Mouse (Mus musculus) midbrain, embryonic 10.5 days (tissue): Measurements from ENCODE around the gene Rhebl1. TPM values are rescaled to one million over a fixed set of nuclear protein-coding genes. Genes with fewer than 3 reads are reported as not detected.
A peak's percentile ranks its signal among the peaks of the same experiment; 100 is the strongest.
"Not testable (repeated sequence)": the region's sequence is repeated elsewhere in the genome, so short reads cannot be mapped to it uniquely, and the experiment has no call there.

Experiments
- DNase-seq: peaks from one replicate; pipeline ENCODE4 v3.0.0-alpha.2; 2017; ENCODE audit warnings: low spot score
- H3K27ac ChIP-seq: fragments of 300-500 bp; sonication (generic); replicated peaks from 2 replicates; pipeline ENCODE4 v1.5.1; 2016; ENCODE audit warnings: mild to moderate bottlenecking
- H3K27me3 ChIP-seq: fragments of 300-500 bp; sonication (generic); 2 replicates; pipeline ENCODE4 v1.6.1; 2016; ENCODE audit warnings: low read depth, mild to moderate bottlenecking; ENCODE audit not compliant: poor library complexity, severe bottlenecking
- H3K36me3 ChIP-seq: fragments of 300-500 bp; sonication (generic); 2 replicates; pipeline ENCODE4 v1.6.1; 2016; ENCODE audit warnings: mild to moderate bottlenecking, moderate library complexity
- H3K4me1 ChIP-seq: fragments of 300-500 bp; sonication (generic); 2 replicates; pipeline ENCODE4 v1.6.1; 2016
- H3K4me3 ChIP-seq: fragments of 300-500 bp; sonication (generic); 2 replicates; pipeline ENCODE4 v1.5.1; 2016; ENCODE audit warnings: mild to moderate bottlenecking, moderate library complexity
- H3K9me3 ChIP-seq: fragments of 300-500 bp; sonication (generic); replicated peaks from 2 replicates; pipeline ENCODE4 v1.6.1; 2016; ENCODE audit warnings: mild to moderate bottlenecking
- WGBS: fragments of 180-500 bp; shearing (Covaris S2); methylation state at CpG from one replicate; pipeline ENCODE4 v1.1.7; 2016; 5-methylcytosine and 5-hydroxymethylcytosine counted together
- polyA plus RNA-seq: library from polyadenylated mRNA; unstranded; fragments of >200 nt; fragmentation: Nextera tagmentation; extraction: Ambion mirVana; gene quantifications from 2 replicates; pipeline ENCODE4 v1.2.1, GENCODE M21; 2016

The Rhebl1 gene
- polyA plus RNA-seq, 1 experiment from 2014 or later = 23.9 TPM

GRCm38 (mm10) chr15:98924682-98925081 is 30.3 kb upstream of the Rhebl1 start:
- Histone ChIP-seq H3K36me3 (peaks cover 4% of the 10 kb centered on the region; the same call in 1 of the 2 replicates), H3K9me3 (no peaks in the 10 kb centered on the region), H3K27ac (no peak overlapping the region), H3K4me1 (peaks cover 12% of the 10 kb centered on the region), H3K27me3 (no peaks in the 10 kb centered on the region), H3K4me3 (no peak overlapping the region)
- 83% methylated on average over 3 of the region's 3 CpGs for WGBS
- DNase-seq = no peak

- Histone ChIP-seq H3K27ac (no peak overlapping the region), H3K27me3 (no peaks in the 10 kb centered on the region), H3K36me3 (peaks cover 4% of the 10 kb centered on the region; the same call in 1 of the 2 replicates), H3K9me3 (no peaks in the 10 kb centered on the region), H3K4me1 (peaks cover 6% of the 10 kb centered on the region), H3K4me3 (no peak overlapping the region)
- 82% methylated on average over 2 of the region's 2 CpGs for WGBS
- DNase-seq = no peak
Observed at GRCm38 (mm10) chr15:98923031-98923537, 28.7 kb upstream of the Rhebl1 start.

GRCm38 (mm10) chr15:98922581-98922980 is 28.2 kb upstream of the Rhebl1 start:
- WGBS = 66% methylated on average over 3 of the region's 3 CpGs
- no peak overlapping the region for H3K27ac ChIP-seq
- no peaks in the 10 kb centered on the region for H3K9me3 ChIP-seq
- DNase-seq = no peak
- no peak overlapping the region for H3K4me3 ChIP-seq
- H3K27me3 ChIP-seq = no peaks in the 10 kb centered on the region
- H3K36me3 ChIP-seq = peaks cover 4% of the 10 kb centered on the region; the same call in 1 of the 2 replicates
- H3K4me1 ChIP-seq = peaks cover 6% of the 10 kb centered on the region

- WGBS = 84% methylated on average over 5 of the region's 5 CpGs
Observed at GRCm38 (mm10) chr15:98921510-98921909, 27.2 kb upstream of the Rhebl1 start.

GRCm38 (mm10) chr15:98918499-98918895 is 24.2 kb upstream of the Rhebl1 start:
- 26% methylated on average over 8 of the region's 8 CpGs for WGBS
- peaks cover 28% of the 10 kb centered on the region for H3K4me1 ChIP-seq
- H3K4me3 ChIP-seq = peak overlapping the region; percentile 96
- H3K9me3 ChIP-seq, DNase-seq, H3K27me3 ChIP-seq: not testable (repeated sequence)
- peak overlapping the region; percentile 97 for H3K27ac ChIP-seq
- peaks cover 21% of the 10 kb centered on the region for H3K36me3 ChIP-seq

More at GRCm38 (mm10) chr15:98921510-98921909, 27.2 kb upstream of the Rhebl1 start:
- peaks cover 4% of the 10 kb centered on the region; the same call in 1 of the 2 replicates for H3K36me3 ChIP-seq
- DNase-seq = no peak
- no peak overlapping the region for H3K27ac ChIP-seq
- H3K4me3 ChIP-seq = no peak overlapping the region
- no peaks in the 10 kb centered on the region for H3K27me3 ChIP-seq
- H3K4me1 ChIP-seq = peaks cover 14% of the 10 kb centered on the region
- H3K9me3 ChIP-seq = no peaks in the 10 kb centered on the region

- Histone ChIP-seq H3K27ac (peak within 1 kb of the TSS; percentile 97), H3K9me3 (no peaks in the 10 kb centered on the region), H3K4me3 (peak within 1 kb of the TSS; percentile 96), H3K27me3 (no peaks in the 10 kb centered on the region), H3K36me3 (peaks cover 28% of the 10 kb centered on the region), H3K4me1 (peaks cover 28% of the 10 kb centered on the region)
- under 1% methylated on average over 82 of the region's 82 CpGs for WGBS
- peak; percentile 99 for DNase-seq
Observed at GRCm38 (mm10) chr15:98917538-98918498, 23.5 kb upstream of the Rhebl1 start, which contains the start of gene Lmbr1l. Lmbr1l (minus strand) TSS chr15:98918231.

GRCm38 (mm10) chr15:98917091-98917490 is 22.8 kb upstream of the Rhebl1 start:
- WGBS = under 1% methylated on average over 14 of the region's 14 CpGs
- peak; percentile 34 for DNase-seq
- H3K27ac ChIP-seq = peak overlapping the region; percentile 97
- peaks cover 28% of the 10 kb centered on the region for H3K4me1 ChIP-seq
- no peaks in the 10 kb centered on the region for H3K9me3 ChIP-seq
- no peaks in the 10 kb centered on the region for H3K27me3 ChIP-seq
- H3K4me3 ChIP-seq = peak overlapping the region; percentile 96
- peaks cover 35% of the 10 kb centered on the region for H3K36me3 ChIP-seq

- Histone ChIP-seq H3K9me3 (no peaks in the 10 kb centered on the region), H3K36me3 (peaks cover 46% of the 10 kb centered on the region), H3K4me1 (peaks cover 31% of the 10 kb centered on the region), H3K4me3 (peak overlapping the region; percentile 96), H3K27me3 (no peaks in the 10 kb centered on the region), H3K27ac (peak overlapping the region; percentile 97; the same call in 1 of the 2 replicates)
- 91% methylated on average over 4 of the region's 4 CpGs for WGBS
- DNase-seq = no peak
Observed at GRCm38 (mm10) chr15:98916016-98916415, 21.7 kb upstream of the Rhebl1 start.

- WGBS = 92% methylated on average over 6 of the region's 6 CpGs
- peaks cover 57% of the 10 kb centered on the region for H3K36me3 ChIP-seq
- no peak overlapping the region for H3K4me3 ChIP-seq
- no peaks in the 10 kb centered on the region for H3K9me3 ChIP-seq
- H3K4me1 ChIP-seq = peaks cover 31% of the 10 kb centered on the region
- no peak for DNase-seq
- H3K27me3 ChIP-seq = no peaks in the 10 kb centered on the region
- no peak overlapping the region for H3K27ac ChIP-seq
Observed at GRCm38 (mm10) chr15:98914903-98915302, 20.6 kb upstream of the Rhebl1 start.

- Histone ChIP-seq H3K27ac (no peak overlapping the region; the same call in 1 of the 2 replicates), H3K4me1 (peaks cover 5% of the 10 kb centered on the region; the same call in 1 of the 2 replicates), H3K27me3 (peaks cover 14% of the 10 kb centered on the region), H3K36me3 (peaks cover 66% of the 10 kb centered on the region), H3K9me3 (no peaks in the 10 kb centered on the region), H3K4me3 (no peak overlapping the region)
- WGBS = 32% methylated on average over 10 of the region's 10 CpGs
- peak; percentile 77 for DNase-seq
Observed at GRCm38 (mm10) chr15:98904692-98905091, 10.4 kb upstream of the Rhebl1 start.

GRCm38 (mm10) chr15:98902600-98902999 is 8.3 kb upstream of the Rhebl1 start:
- H3K4me3 ChIP-seq = no peak overlapping the region
- DNase-seq = no peak
- no peak overlapping the region for H3K27ac ChIP-seq
- peaks cover 45% of the 10 kb centered on the region for H3K36me3 ChIP-seq
- H3K4me1 ChIP-seq = peaks cover 17% of the 10 kb centered on the region
- 92% methylated on average over 2 of the region's 2 CpGs for WGBS
- peaks cover 35% of the 10 kb centered on the region for H3K27me3 ChIP-seq
- H3K9me3 ChIP-seq = no peaks in the 10 kb centered on the region

- Histone ChIP-seq H3K27ac (no peak overlapping the region), H3K4me1 (peaks cover 26% of the 10 kb centered on the region), H3K36me3 (peaks cover 36% of the 10 kb centered on the region), H3K9me3 (no peaks in the 10 kb centered on the region), H3K4me3 (no peak overlapping the region), H3K27me3 (peaks cover 46% of the 10 kb centered on the region)
- DNase-seq = no peak
- WGBS = 64% methylated on average over 1 of the region's 1 CpGs
Observed at GRCm38 (mm10) chr15:98901530-98901929, 7.2 kb upstream of the Rhebl1 start.
